Mouse (Mus musculus) forebrain, postnatal 0 days (tissue): ENCODE data around the gene Cxcr1. TPM values are rescaled to one million over a fixed set of nuclear protein-coding genes. Genes with fewer than 3 reads are reported as not detected.

Source experiments
- ATAC-seq: fragments of 200-750 bp; cut with Nextera tagmentation; 2 replicates; pipeline ENCODE4 v1.8.0; 2017; ENCODE audit warnings: mild to moderate bottlenecking, moderate library complexity
- DNase-seq: peaks from one replicate; pipeline ENCODE4 v3.0.0-alpha.2; 2015
- H3K27ac ChIP-seq: fragments of 300-500 bp; sonication (generic); 2 replicates; pipeline ENCODE4 v1.5.1; 2014; ENCODE audit warnings: low read depth, mild to moderate bottlenecking, antibody characterized with exemption, low read length, moderate library complexity, mixed read lengths
- H3K27me3 ChIP-seq: fragments of 300-500 bp; sonication (generic); 2 replicates; pipeline ENCODE4 v1.6.1; 2014; ENCODE audit warnings: mild to moderate bottlenecking, low read length, mixed read lengths; ENCODE audit not compliant: insufficient read depth
- H3K36me3 ChIP-seq: fragments of 300-500 bp; sonication (generic); 2 replicates; pipeline ENCODE4 v1.6.1; 2014; ENCODE audit warnings: mild to moderate bottlenecking, moderate library complexity; ENCODE audit not compliant: insufficient read depth
- H3K4me1 ChIP-seq: fragments of 300-500 bp; sonication (generic); 2 replicates; pipeline ENCODE4 v1.6.1; 2014; ENCODE audit warnings: antibody characterized with exemption; ENCODE audit not compliant: insufficient read depth
- H3K4me2 ChIP-seq: fragments of 300-500 bp; sonication (generic); 2 replicates; pipeline ENCODE4 v1.6.1; 2014; ENCODE audit warnings: low read depth, mild to moderate bottlenecking, moderate library complexity
- H3K4me3 ChIP-seq: fragments of 300-500 bp; sonication (generic); 2 replicates; pipeline ENCODE4 v1.5.1; 2014; ENCODE audit warnings: low read depth, low read length, mixed read lengths
- H3K9ac ChIP-seq: fragments of 300-500 bp; sonication (generic); 2 replicates; pipeline ENCODE4 v1.6.1; 2014; ENCODE audit warnings: mild to moderate bottlenecking
- H3K9me3 ChIP-seq: fragments of 300-500 bp; sonication (generic); 2 replicates; pipeline ENCODE4 v1.6.1; 2016; ENCODE audit warnings: low read length
- CTCF ChIP-seq: sonication (generic); IDR thresholded peaks from 2 replicates; pipeline ENCODE4 v1.5.1; 2016; ENCODE audit warnings: antibody characterized with exemption, control low read depth, low read depth
- WGBS: fragments of 180-500 bp; shearing (Covaris S2); extraction: QIAGEN DNeasy Blood & Tissue Kit; methylation state at CpG from one replicate; pipeline ENCODE4 v1.1.7; 2014; 5-methylcytosine and 5-hydroxymethylcytosine counted together
- polyA plus RNA-seq: library from polyadenylated mRNA; unstranded; fragments of >200 nt; fragmentation: Nextera tagmentation; extraction: Ambion mirVana; gene quantifications from 2 replicates; pipeline ENCODE4 v1.2.1, GENCODE M21; 2015
- total RNA-seq: library from RNA; depleted of rRNA; stranded (reverse); fragments of >200 nt; gene quantifications from 2 replicates; pipeline ENCODE4 v1.2.3, GENCODE M21; 2014

Cxcr1 gene
- total and polyA plus RNA-seq, 2 experiments from 2014 or later = not detected

DNA sequence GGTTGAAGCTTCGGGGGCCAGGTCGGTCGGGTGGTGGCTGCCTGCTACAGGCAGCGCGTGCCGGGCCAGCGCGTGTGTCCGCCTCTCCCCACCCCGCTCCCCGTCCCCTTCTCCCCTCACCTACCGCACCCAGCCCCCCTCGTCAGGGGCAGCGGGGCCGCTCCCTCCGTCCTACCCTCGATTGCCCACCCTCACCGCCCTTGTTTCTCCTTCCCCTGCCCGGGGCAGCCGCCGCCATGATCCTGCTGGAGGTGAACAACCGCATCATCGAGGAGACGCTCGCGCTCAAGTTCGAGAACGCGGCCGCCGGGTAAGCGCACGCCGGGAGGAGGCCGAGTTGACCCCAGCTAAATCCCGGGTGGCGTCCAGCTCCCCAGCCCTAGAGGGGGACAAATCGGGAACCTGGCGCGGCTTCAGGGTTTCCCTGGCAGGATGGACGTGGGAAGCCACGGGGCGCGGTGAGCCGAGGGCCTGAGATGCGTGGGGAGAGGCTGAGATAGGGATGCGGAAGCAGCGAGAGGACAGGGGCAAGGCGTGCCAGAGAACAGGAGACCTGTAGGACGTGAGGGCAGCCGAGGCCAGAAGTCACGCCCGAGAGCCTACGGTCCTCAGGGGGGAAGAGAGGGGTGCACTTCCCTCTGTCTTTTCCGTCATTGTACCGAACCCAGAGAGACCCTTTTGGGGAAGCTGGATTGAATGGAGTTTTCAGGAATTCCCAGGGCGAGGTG is 42.3 kb upstream of the Cxcr1 start:
- H3K4me3 ChIP-seq = peak overlapping the region; percentile 97
- peak overlapping the region; percentile 90 for H3K27ac ChIP-seq
- H3K4me2 ChIP-seq = peak overlapping the region; percentile 67
- H3K36me3 ChIP-seq = no peaks in the 10 kb centered on the region
- ATAC-seq = peak; percentile 52
- 2% methylated on average over 54 of the region's 57 CpGs for WGBS
- no peaks in the 10 kb centered on the region for H3K9me3 ChIP-seq
- DNase-seq = no peak
- peaks cover 21% of the 10 kb centered on the region for H3K4me1 ChIP-seq
- TF ChIP-seq CTCF = no peak
- H3K27me3 ChIP-seq = no peaks in the 10 kb centered on the region
- H3K9ac ChIP-seq = peak overlapping the region; percentile 82

DNA sequence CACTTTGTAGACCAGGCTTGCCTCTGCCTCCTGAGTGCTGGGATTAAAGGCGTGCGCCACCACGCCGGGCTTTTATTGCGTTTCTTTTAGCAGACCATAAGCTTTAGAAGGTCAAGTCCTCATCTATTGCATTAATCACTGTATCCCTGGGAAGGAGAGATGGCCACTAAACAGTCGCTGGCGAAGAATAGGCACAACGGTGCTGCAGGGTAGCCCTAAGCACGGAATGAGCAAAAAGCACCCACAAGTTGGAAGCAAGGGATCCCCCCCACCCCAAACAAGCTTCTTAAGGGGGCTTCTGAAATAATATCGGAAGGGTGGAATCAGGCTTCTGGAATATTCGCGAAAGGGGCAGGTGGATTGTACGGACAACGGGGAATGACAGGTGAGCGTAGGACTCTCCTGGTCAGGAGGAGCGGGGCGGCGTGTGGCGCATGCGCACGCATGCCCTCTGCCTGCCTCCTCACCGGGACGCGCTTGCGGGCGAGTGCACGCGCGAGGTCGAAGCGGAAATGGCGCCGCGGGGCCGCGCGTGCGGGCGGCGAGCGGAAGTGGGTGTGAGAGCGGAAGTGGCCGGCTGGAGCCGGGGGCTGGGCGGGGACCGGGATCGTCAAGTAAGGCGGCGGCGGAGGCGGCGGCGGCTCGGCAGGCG is 41.6 kb upstream of the Cxcr1 start, which contains the start of gene Arpc2:
Gene Arpc2, plus strand, starts transcription at position 147 of the 652 bp plus-strand sequence.
- Histone ChIP-seq H3K4me3 (peak within 1 kb of the TSS; percentile 97), H3K27ac (peak within 1 kb of the TSS; percentile 90), H3K4me1 (peaks cover 21% of the 10 kb centered on the region), H3K36me3 (no peaks in the 10 kb centered on the region), H3K9ac (peak within 1 kb of the TSS; percentile 82), H3K4me2 (peak within 1 kb of the TSS; percentile 67), H3K9me3 (no peaks in the 10 kb centered on the region), H3K27me3 (no peaks in the 10 kb centered on the region)
- ATAC-seq = peak; percentile 95
- TF ChIP-seq CTCF = no peak
- peak; percentile 98 for DNase-seq
- 1% methylated on average over 45 of the region's 55 CpGs for WGBS

DNA sequence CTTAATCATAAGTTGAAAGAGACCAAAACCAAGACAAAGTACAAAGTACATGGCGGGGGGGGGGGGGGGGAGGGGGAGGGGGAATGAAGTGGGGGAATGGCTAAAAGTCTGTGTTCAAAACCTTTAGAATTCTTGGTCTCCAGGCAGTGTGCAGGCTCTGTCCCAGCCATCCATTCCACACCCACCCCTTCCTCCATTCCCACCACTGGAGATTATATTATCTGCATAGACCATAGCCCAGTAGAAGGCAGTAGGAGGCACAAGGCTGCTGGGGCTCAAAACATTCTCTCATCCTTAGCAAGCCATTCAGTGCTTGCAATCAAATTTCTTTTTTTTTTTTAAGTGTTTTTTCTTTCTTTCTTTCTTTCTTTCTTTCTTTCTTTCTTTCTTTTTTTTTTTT is 36.6 kb upstream of the Cxcr1 start:
- no peak overlapping the region for H3K9ac ChIP-seq
- no peaks in the 10 kb centered on the region for H3K4me1 ChIP-seq
- no peak for TF ChIP-seq CTCF
- no peak for ATAC-seq
- no peaks in the 10 kb centered on the region for H3K36me3 ChIP-seq
- no CpG with 5 or more reads among the region's 1 CpGs for WGBS
- H3K27ac ChIP-seq = no peak overlapping the region
- H3K27me3 ChIP-seq = no peaks in the 10 kb centered on the region
- no peak overlapping the region for H3K4me3 ChIP-seq
- H3K4me2 ChIP-seq = no peak overlapping the region
- H3K9me3 ChIP-seq = no peaks in the 10 kb centered on the region
- DNase-seq = no peak

DNA sequence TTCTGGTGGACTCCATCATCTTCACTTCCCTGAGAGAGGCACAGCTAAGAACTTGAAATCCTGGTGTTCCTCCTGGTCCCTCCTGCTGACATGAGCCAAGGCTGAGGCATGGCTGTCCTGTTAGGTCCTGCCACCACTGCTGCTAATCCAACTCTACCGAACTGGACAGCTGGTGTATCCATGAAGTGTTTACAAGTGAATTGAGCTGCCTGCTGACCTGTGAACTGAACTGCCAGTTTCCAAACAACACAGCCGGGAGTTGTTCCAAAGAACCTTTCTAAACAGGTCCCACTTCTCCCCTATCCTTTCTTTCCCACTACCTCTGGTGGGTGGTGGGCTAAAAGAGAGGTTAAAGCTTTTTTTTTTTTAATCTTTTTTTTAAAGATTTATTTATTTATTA is 35.5 kb upstream of the Cxcr1 start:
- Histone ChIP-seq H3K27ac (no peak overlapping the region), H3K9ac (no peak overlapping the region), H3K4me1 (no peaks in the 10 kb centered on the region), H3K27me3 (no peaks in the 10 kb centered on the region), H3K4me3 (no peak overlapping the region), H3K9me3 (no peaks in the 10 kb centered on the region), H3K4me2 (no peak overlapping the region), H3K36me3 (no peaks in the 10 kb centered on the region)
- no peak for ATAC-seq
- 63% methylated on average over 2 of the region's 2 CpGs for WGBS
- no peak for DNase-seq
- TF ChIP-seq CTCF = no peak

DNA sequence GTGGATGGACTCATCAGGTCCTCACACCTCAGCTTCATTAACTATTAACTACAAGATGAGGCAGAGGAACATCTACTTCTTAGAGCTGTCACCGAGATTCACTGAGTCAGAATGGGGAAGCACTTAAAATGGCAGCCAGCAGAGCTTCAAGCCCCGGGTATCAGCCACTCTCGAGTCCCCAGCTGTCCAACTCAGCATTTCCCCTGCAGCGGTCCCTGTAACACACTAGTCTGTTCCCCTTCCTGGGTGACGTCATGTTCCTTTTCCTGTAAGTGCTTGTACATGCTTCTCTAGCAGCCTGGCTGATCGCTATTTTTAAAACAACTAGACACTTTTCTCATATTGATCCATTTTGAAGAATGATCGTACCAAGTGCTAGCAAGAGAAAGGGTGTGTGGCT is 32.9 kb upstream of the Cxcr1 start:
- H3K4me3 ChIP-seq = no peak overlapping the region
- WGBS = 84% methylated on average over 7 of the region's 7 CpGs
- no peak for TF ChIP-seq CTCF
- H3K27me3 ChIP-seq = no peaks in the 10 kb centered on the region
- no peaks in the 10 kb centered on the region for H3K36me3 ChIP-seq
- no peak overlapping the region for H3K27ac ChIP-seq
- ATAC-seq (no peak), DNase-seq (no peak)
- no peaks in the 10 kb centered on the region for H3K9me3 ChIP-seq
- no peak overlapping the region for H3K4me2 ChIP-seq
- H3K9ac ChIP-seq = no peak overlapping the region
- H3K4me1 ChIP-seq = no peaks in the 10 kb centered on the region

DNA sequence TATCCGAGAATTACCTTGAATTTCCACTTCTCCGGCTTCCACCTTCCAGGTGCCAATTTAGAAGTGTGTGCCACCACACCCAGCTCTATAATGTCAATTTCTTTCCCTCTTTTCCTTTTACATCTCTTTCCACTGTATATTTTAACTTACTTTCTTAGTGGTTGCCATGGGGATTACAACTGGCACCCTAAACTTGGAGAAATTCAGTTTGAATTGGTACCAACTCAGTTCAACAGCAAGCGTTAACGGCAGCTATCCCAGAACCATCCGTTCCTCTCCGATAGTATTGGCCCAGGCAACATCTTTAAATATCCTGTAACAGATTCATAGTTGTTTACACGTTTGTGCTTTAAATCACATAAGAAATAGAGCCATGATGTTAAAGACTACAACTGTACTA is 25.5 kb upstream of the Cxcr1 start:
- no peaks in the 10 kb centered on the region for H3K27me3 ChIP-seq
- TF ChIP-seq CTCF = no peak
- H3K4me1 ChIP-seq = no peaks in the 10 kb centered on the region
- DNase-seq = peak; percentile 54
- H3K9ac ChIP-seq = no peak overlapping the region
- no peaks in the 10 kb centered on the region for H3K9me3 ChIP-seq
- no peak overlapping the region for H3K4me3 ChIP-seq
- H3K4me2 ChIP-seq = no peak overlapping the region
- 68% methylated on average over 7 of the region's 7 CpGs for WGBS
- peak; percentile 85 for ATAC-seq
- peak overlapping the region; percentile 58 for H3K27ac ChIP-seq
- H3K36me3 ChIP-seq = no peaks in the 10 kb centered on the region

DNA sequence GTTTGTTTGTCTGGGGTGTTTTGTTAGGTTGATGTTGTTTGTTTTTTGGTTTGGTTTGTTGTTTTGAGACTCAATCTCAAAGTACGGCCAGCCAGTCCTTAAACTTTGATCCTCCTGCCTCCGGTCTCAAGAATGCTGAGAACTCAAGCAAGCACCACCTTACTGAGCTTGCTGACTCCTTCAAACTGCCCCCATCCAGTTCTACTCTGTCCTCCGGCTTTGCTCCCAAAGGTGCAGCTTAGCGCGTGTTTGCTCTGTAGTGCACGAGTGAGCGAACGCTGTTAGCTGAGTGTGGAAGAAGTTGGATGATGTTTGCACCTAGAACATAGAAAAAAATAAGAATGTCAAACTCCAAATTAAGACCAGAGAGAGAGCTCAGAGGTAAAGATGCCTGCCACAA is 14.5 kb upstream of the Cxcr1 start:
- Histone ChIP-seq H3K4me3 (no peak overlapping the region), H3K27ac (no peak overlapping the region), H3K4me1 (no peaks in the 10 kb centered on the region; the same call in 1 of the 2 replicates), H3K36me3 (no peaks in the 10 kb centered on the region), H3K9me3 (no peaks in the 10 kb centered on the region), H3K9ac (no peak overlapping the region), H3K27me3 (no peaks in the 10 kb centered on the region), H3K4me2 (no peak overlapping the region)
- ATAC-seq (no peak), DNase-seq (no peak)
- no peak for TF ChIP-seq CTCF
- WGBS = 92% methylated on average over 8 of the region's 8 CpGs
